Mouse (Mus musculus): Measurements from ENCODE around the gene Tnfrsf25. TPM values are rescaled to one million over a fixed set of nuclear protein-coding genes. Genes with fewer than 3 reads are reported as not detected.

Tnfrsf25 gene
- polyA plus RNA-seq, 1 experiment from 2014 or later: 1.4 TPM

DNA sequence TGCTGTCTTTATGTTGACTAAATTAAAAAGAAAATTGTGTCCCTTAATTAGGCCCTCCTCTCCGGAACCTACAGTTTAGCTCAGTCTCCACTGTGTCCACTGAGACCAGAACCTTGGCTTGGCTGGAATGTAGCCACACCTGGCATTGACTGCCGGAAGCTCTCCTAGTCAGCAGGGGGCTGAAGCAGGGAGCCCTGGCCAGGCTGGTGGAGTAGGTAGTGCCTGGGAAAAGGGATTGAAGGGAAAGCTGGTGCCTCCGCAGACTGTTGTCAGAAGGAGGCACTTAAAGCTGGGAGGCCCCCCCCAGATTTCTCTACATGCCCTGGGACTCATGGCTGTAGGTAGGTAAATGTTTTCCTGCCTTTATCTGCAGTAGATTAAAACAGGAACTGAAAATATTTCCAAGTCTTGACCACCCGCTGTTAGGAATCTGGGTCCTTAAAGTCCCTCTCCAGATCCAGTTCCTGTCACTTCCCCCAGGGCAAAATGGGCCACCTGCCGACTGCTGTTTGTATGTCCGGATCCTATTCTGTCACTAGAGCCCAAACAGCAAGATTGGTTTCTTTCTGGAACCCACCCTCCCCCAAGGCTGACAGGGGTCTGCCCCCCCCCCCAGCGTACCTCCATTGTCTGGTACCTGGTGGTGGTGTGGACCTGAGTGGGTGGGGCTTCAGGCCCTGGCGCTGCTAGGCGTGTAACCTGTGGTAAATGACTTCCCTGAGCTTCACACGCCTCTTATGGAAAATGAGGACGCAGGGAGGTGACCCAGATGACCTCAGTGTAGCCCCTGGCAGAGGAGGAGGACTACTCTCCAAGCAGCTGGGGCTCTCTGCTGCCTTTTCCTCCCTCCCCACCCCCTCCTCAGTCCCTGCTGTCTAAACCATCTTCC is 17.6 kb upstream of the Tnfrsf25 start:
- peak overlapping the region; percentile 52 for H3K9ac ChIP-seq (ENCODE audit: low read length)
- 35% methylated on average over 11 of the region's 11 CpGs for WGBS

DNA sequence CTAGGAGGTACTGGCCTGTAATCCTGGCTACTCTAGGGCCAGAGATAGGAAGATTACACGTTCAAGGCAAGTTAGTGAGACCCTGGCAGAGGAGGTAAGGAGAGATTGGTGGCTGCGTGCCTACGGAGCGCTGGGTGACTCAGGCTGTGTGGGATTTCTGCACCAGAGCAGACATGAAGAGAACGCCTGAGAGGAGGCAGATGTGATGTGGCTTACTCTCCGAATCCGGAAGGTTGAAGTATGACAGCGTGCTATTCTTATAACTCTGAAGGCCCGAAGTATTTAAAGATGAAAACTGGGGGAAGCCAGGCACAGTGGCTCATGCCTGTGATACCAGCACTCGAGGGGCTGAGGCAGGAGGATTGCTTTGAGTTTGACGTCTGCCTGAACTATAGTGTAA is 15.2 kb upstream of the Tnfrsf25 start:
- no peak for ATAC-seq (replicated peaks; ENCODE audit: extremely low read depth, insufficient read depth, low FRiP score)
- H3K4me2 ChIP-seq (ENCODE audit: low read depth, low read length): no peak overlapping the region
- WGBS: 42% methylated on average over 11 of the region's 11 CpGs
- no peak overlapping the region for H3K4me3 ChIP-seq (ENCODE audit: low read length)
- H3K4me1 ChIP-seq (ENCODE audit: control insufficient read depth, insufficient read depth, low read length): peaks cover 27% of the 10 kb centered on the region
- no peaks in the 10 kb centered on the region for H3K27me3 ChIP-seq (ENCODE audit: control insufficient read depth, insufficient read depth, low read length)
- peak overlapping the region; percentile 75 for H3K27ac ChIP-seq (ENCODE audit: low read length)
- peaks cover 15% of the 10 kb centered on the region for H3K36me3 ChIP-seq (ENCODE audit: control insufficient read depth, insufficient read depth)
- no peaks in the 10 kb centered on the region for H3K9me3 ChIP-seq (replicated peaks; ENCODE audit: control insufficient read depth, low read length)
- no peak overlapping the region for H3K9ac ChIP-seq (ENCODE audit: low read length)

More for the DNA sequence above, 17.6 kb upstream of the Tnfrsf25 start:
- H3K9me3 ChIP-seq (replicated peaks; ENCODE audit: control insufficient read depth, low read length): no peaks in the 10 kb centered on the region
- H3K27ac ChIP-seq (ENCODE audit: low read length): peak overlapping the region; percentile 50
- H3K36me3 ChIP-seq (ENCODE audit: control insufficient read depth, insufficient read depth): peaks cover 6% of the 10 kb centered on the region
- no peak for ATAC-seq (replicated peaks; ENCODE audit: extremely low read depth, insufficient read depth, low FRiP score)
- H3K4me3 ChIP-seq (ENCODE audit: low read length): peak overlapping the region; percentile 44
- H3K4me2 ChIP-seq (ENCODE audit: low read depth, low read length): peak overlapping the region; percentile 54
- H3K4me1 ChIP-seq (ENCODE audit: control insufficient read depth, insufficient read depth, low read length): peaks cover 27% of the 10 kb centered on the region
- no peaks in the 10 kb centered on the region for H3K27me3 ChIP-seq (ENCODE audit: control insufficient read depth, insufficient read depth, low read length)

DNA sequence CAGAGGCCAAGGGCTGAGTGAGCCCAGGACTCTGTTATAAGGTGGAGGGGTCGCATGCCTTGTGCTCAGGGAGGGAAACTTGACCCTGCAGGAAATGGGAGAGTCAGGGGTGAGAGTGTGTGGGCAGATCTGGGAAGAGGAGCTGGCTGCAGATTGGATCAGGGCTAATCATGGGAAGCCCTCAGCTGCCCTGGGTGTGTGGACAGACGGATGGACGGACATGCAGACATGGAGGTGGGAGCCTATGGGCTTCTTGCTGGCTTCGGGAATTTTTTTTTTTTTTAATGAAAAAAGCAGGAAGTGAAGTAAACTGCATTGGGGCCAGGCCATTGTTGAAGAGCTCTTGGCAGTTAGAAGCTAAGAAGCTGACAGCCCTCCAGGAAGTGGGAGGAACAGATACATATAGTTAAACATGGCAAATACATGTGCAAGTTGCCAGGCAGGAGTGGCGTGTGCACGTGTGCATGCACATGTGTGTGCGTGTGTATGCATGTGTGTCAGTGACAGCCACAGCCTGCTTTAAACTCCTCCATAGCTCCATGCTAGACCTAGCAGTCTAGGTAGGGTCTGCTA is 14.6 kb upstream of the Tnfrsf25 start:
- H3K4me1 ChIP-seq (ENCODE audit: control insufficient read depth, insufficient read depth, low read length): peaks cover 26% of the 10 kb centered on the region
- no peak for ATAC-seq (replicated peaks; ENCODE audit: extremely low read depth, insufficient read depth, low FRiP score)
- H3K4me3 ChIP-seq (ENCODE audit: low read length): no peak overlapping the region
- 60% methylated on average over 7 of the region's 7 CpGs for WGBS
- no peak overlapping the region for H3K9ac ChIP-seq (ENCODE audit: low read length)
- H3K36me3 ChIP-seq (ENCODE audit: control insufficient read depth, insufficient read depth): peaks cover 18% of the 10 kb centered on the region
- H3K27ac ChIP-seq (ENCODE audit: low read length): peak overlapping the region; percentile 75
- peak overlapping the region; percentile 29; the same call in 1 of the 2 replicates for H3K4me2 ChIP-seq (ENCODE audit: low read depth, low read length)
- H3K9me3 ChIP-seq (replicated peaks; ENCODE audit: control insufficient read depth, low read length): no peaks in the 10 kb centered on the region
- no peaks in the 10 kb centered on the region for H3K27me3 ChIP-seq (ENCODE audit: control insufficient read depth, insufficient read depth, low read length)

DNA sequence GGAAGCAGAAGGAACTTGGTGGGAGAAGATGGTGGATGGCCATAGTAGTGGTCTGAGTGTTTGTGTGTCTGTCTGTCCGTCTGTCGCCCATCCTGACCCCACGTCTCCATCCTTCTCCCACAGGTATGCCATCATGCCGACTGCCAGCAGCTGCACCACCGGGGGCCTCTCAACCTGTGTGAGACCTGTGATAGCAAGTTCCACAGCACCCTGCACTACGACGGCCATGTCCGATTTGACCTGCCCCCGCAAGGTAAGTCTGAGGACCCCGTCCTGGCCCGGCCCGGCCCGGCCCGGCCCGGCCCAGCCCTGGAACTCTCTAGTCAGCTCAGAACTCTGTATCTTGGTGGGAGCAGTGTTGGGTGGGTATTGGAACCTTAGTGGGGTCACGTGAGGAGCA is 13.8 kb upstream of the Tnfrsf25 start:
- Histone ChIP-seq H3K4me2 (ENCODE audit: low read depth, low read length) (no peak overlapping the region), H3K27ac (ENCODE audit: low read length) (no peak overlapping the region), H3K36me3 (ENCODE audit: control insufficient read depth, insufficient read depth) (peaks cover 23% of the 10 kb centered on the region), H3K9ac (ENCODE audit: low read length) (no peak overlapping the region), H3K4me3 (ENCODE audit: low read length) (no peak overlapping the region), H3K4me1 (ENCODE audit: control insufficient read depth, insufficient read depth, low read length) (peaks cover 23% of the 10 kb centered on the region), H3K9me3 (replicated peaks; ENCODE audit: control insufficient read depth, low read length) (no peaks in the 10 kb centered on the region), H3K27me3 (ENCODE audit: control insufficient read depth, insufficient read depth, low read length) (no peaks in the 10 kb centered on the region)
- ATAC-seq (replicated peaks; ENCODE audit: extremely low read depth, insufficient read depth, low FRiP score): no peak
- 91% methylated on average over 16 of the region's 16 CpGs for WGBS

DNA sequence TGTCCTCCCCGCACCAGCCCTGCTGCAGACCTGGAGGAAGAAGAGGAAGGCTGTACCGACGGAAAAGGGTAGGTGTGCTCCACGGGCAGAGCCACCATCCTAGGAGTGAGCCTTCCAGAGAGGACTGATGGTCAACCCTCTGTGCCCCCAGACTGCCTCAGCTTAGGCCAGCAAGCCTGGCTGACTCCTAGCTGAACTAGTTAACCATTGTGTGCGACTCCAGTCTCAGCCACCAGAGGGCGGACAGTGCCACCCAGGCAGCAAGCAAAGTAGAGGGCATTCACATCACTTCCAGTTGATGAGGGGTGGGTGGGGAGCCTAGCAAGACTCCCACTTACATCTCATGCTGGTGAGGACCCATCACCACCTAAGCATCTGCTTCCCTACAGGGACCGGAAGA is 12.7 kb upstream of the Tnfrsf25 start:
- no peak overlapping the region for H3K4me3 ChIP-seq (ENCODE audit: low read length)
- peaks cover 26% of the 10 kb centered on the region for H3K4me1 ChIP-seq (ENCODE audit: control insufficient read depth, insufficient read depth, low read length)
- WGBS: 50% methylated on average over 7 of the region's 7 CpGs
- peaks cover 24% of the 10 kb centered on the region for H3K36me3 ChIP-seq (ENCODE audit: control insufficient read depth, insufficient read depth)
- H3K9ac ChIP-seq (ENCODE audit: low read length): no peak overlapping the region
- H3K27ac ChIP-seq (ENCODE audit: low read length): no peak overlapping the region
- H3K9me3 ChIP-seq (replicated peaks; ENCODE audit: control insufficient read depth, low read length): no peaks in the 10 kb centered on the region
- H3K4me2 ChIP-seq (ENCODE audit: low read depth, low read length): no peak overlapping the region
- no peak for ATAC-seq (replicated peaks; ENCODE audit: extremely low read depth, insufficient read depth, low FRiP score)
- H3K27me3 ChIP-seq (ENCODE audit: control insufficient read depth, insufficient read depth, low read length): no peaks in the 10 kb centered on the region

DNA sequence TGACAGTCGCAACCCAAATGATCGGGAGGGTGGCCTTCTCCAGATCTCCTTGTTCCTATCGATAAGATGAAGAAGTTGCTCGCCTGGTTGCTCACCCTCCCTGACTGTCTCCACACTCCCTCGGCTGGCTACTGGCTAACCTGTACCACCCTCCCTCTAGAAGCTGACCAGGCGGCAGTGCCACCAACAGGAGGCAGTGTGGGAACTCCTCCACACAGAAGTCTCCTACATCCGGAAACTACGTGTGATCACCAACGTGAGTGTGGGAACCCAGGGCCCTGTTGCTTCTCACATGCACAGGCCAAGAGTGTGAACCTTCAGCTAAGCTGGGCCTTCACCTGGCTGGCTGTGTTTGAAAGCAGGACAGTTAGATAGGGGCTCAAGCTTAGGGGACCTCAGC is 9.0 kb upstream of the Tnfrsf25 start:
- Histone ChIP-seq H3K9ac (ENCODE audit: low read length) (no peak overlapping the region), H3K9me3 (replicated peaks; ENCODE audit: control insufficient read depth, low read length) (no peaks in the 10 kb centered on the region), H3K4me3 (ENCODE audit: low read length) (no peak overlapping the region), H3K27me3 (ENCODE audit: control insufficient read depth, insufficient read depth, low read length) (no peaks in the 10 kb centered on the region), H3K36me3 (ENCODE audit: control insufficient read depth, insufficient read depth) (peaks cover 38% of the 10 kb centered on the region), H3K4me1 (ENCODE audit: control insufficient read depth, insufficient read depth, low read length) (peaks cover 15% of the 10 kb centered on the region), H3K27ac (ENCODE audit: low read length) (no peak overlapping the region), H3K4me2 (ENCODE audit: low read depth, low read length) (no peak overlapping the region)
- WGBS: 71% methylated on average over 9 of the region's 9 CpGs
- no peak for ATAC-seq (replicated peaks; ENCODE audit: extremely low read depth, insufficient read depth, low FRiP score)

DNA sequence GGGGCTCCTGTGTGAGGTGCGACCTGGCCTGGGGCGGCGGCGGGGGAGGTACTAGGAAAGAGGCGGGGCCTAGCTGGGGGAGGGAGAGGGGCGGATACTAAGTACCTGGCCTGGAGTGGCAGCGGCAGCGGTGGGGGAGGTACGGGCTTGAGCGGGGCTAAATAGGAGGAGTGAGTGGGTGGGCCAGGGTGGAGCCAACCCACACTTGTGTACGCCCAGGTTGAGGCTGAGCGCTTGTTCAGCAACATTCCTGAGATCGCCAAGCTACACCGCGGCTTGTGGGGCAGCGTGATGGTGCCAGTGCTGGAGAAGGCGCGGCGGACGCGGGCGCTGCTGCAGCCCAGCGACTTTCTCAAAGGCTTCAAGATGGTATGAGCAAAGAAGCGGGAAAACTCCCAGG is 8.2 kb upstream of the Tnfrsf25 start:
- Histone ChIP-seq H3K4me1 (ENCODE audit: control insufficient read depth, insufficient read depth, low read length) (peaks cover 13% of the 10 kb centered on the region), H3K27me3 (ENCODE audit: control insufficient read depth, insufficient read depth, low read length) (no peaks in the 10 kb centered on the region)

DNA sequence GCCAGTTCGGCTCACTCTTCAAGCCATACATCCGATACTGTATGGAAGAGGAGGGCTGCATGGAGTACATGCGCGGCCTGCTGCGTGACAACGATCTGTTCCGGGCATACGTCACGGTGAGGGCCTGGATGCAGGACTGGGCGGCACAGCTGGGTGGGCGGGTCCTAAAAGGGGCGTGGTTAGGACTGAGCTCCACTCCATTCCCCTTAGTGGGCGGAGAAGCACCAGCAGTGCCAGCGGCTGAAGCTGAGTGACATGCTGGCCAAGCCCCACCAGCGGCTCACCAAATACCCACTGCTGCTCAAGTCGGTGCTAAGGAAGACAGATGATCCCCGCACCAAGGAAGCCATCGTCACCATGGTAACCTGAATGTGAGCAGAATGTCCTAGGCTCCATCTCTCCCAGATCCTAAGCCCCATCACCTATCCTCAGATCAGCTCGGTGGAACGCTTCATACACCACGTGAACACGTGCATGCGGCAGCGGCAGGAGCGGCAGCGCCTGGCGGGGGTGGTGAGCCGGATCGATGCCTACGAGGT is 7.7 kb upstream of the Tnfrsf25 start:
- H3K36me3 ChIP-seq (ENCODE audit: control insufficient read depth, insufficient read depth): peaks cover 37% of the 10 kb centered on the region
- 23% methylated on average over 30 of the region's 30 CpGs for WGBS
- H3K9ac ChIP-seq (ENCODE audit: low read length): peak overlapping the region; percentile 29
- peak; percentile 86 for ATAC-seq (replicated peaks; ENCODE audit: extremely low read depth, insufficient read depth, low FRiP score)
- peaks cover 13% of the 10 kb centered on the region for H3K4me1 ChIP-seq (ENCODE audit: control insufficient read depth, insufficient read depth, low read length)
- H3K9me3 ChIP-seq (replicated peaks; ENCODE audit: control insufficient read depth, low read length): no peaks in the 10 kb centered on the region
- 0 out of 2 replicates have a peak overlapping the region, but pooled peaks have one; percentile 37 for H3K27ac ChIP-seq (ENCODE audit: low read length)
- peak overlapping the region; percentile 78 for H3K4me2 ChIP-seq (ENCODE audit: low read depth, low read length)
- H3K27me3 ChIP-seq (ENCODE audit: control insufficient read depth, insufficient read depth, low read length): no peaks in the 10 kb centered on the region
- peak overlapping the region; percentile 45 for H3K4me3 ChIP-seq (ENCODE audit: low read length)

More for the DNA sequence above, 8.2 kb upstream of the Tnfrsf25 start:
- H3K9ac ChIP-seq (ENCODE audit: low read length): peak overlapping the region; percentile 22; the same call in 1 of the 2 replicates
- 33% methylated on average over 24 of the region's 24 CpGs for WGBS
- H3K4me3 ChIP-seq (ENCODE audit: low read length): peak overlapping the region; percentile 45
- ATAC-seq (replicated peaks; ENCODE audit: extremely low read depth, insufficient read depth, low FRiP score): peak; percentile 46; the same call in 1 of the 2 replicates
- H3K4me2 ChIP-seq (ENCODE audit: low read depth, low read length): peak overlapping the region; percentile 78
- no peaks in the 10 kb centered on the region for H3K9me3 ChIP-seq (replicated peaks; ENCODE audit: control insufficient read depth, low read length)
- H3K36me3 ChIP-seq (ENCODE audit: control insufficient read depth, insufficient read depth): peaks cover 39% of the 10 kb centered on the region
- H3K27ac ChIP-seq (ENCODE audit: low read length): 0 out of 2 replicates have a peak overlapping the region, but pooled peaks have one; percentile 37

Measured in heart, embryonic 16.5 days (tissue).